Mouse (Mus musculus) c-Kit-positive CD71-positive TER-119-positive erythroid progenitor cells, embryonic 14.5 days (primary cell): ENCODE measurements around the gene Ttc7b.

Experiments used
- DNase-seq: peaks from one replicate; pipeline ENCODE4 v3.0.0-alpha.2; 2013; ENCODE audit warnings: low spot score

Gene Ttc7b

GRCm38 (mm10) chr12:100520077-100520793 is 391 bp downstream of the Ttc7b start:
- DNase-seq = no peak

- DNase-seq = no peak
Observed at GRCm38 (mm10) chr12:100519684-100520076, 946 bp downstream of the Ttc7b start.

- DNase-seq = no peak
Observed at GRCm38 (mm10) chr12:100517371-100517770, 3.3 kb downstream of the Ttc7b start.

GRCm38 (mm10) chr12:100516161-100516838 is 4.3 kb downstream of the Ttc7b start:
- no peak for DNase-seq

GRCm38 (mm10) chr12:100515493-100515892 is 5.1 kb downstream of the Ttc7b start:
- DNase-seq = no peak

- DNase-seq = no peak
Observed at GRCm38 (mm10) chr12:100514611-100515010, 6.0 kb downstream of the Ttc7b start.

- no peak for DNase-seq
Observed at GRCm38 (mm10) chr12:100513131-100513530, 7.5 kb downstream of the Ttc7b start.

- DNase-seq = no peak
Observed at GRCm38 (mm10) chr12:100512641-100513040, 8.0 kb downstream of the Ttc7b start.

- no peak for DNase-seq
Observed at GRCm38 (mm10) chr12:100509615-100510282, 10.9 kb downstream of the Ttc7b start.

- no peak for DNase-seq
Observed at GRCm38 (mm10) chr12:100508668-100509067, 12.0 kb downstream of the Ttc7b start.

GRCm38 (mm10) chr12:100505484-100505883 is 15.1 kb downstream of the Ttc7b start:
- DNase-seq = no peak

- DNase-seq = no peak
Observed at GRCm38 (mm10) chr12:100504585-100504984, 16.0 kb downstream of the Ttc7b start.

- DNase-seq = no peak
Observed at GRCm38 (mm10) chr12:100503659-100504058, 17.0 kb downstream of the Ttc7b start.

GRCm38 (mm10) chr12:100502544-100502943 is 18.1 kb downstream of the Ttc7b start:
- DNase-seq = no peak

- DNase-seq = no peak
Observed at GRCm38 (mm10) chr12:100501261-100501660, 19.4 kb downstream of the Ttc7b start.

GRCm38 (mm10) chr12:100499469-100499868 is 21.2 kb downstream of the Ttc7b start:
- no peak for DNase-seq

GRCm38 (mm10) chr12:100498006-100498405 is 22.6 kb downstream of the Ttc7b start:
- no peak for DNase-seq

- no peak for DNase-seq
Observed at GRCm38 (mm10) chr12:100495083-100495482, 25.5 kb downstream of the Ttc7b start.

- DNase-seq = no peak
Observed at GRCm38 (mm10) chr12:100493211-100493610, 27.4 kb downstream of the Ttc7b start.

GRCm38 (mm10) chr12:100492676-100493075 is 27.9 kb downstream of the Ttc7b start:
- no peak for DNase-seq

- DNase-seq = no peak
Observed at GRCm38 (mm10) chr12:100491967-100492611, 28.5 kb downstream of the Ttc7b start.

- no peak for DNase-seq
Observed at GRCm38 (mm10) chr12:100489799-100490198, 30.8 kb downstream of the Ttc7b start.

- DNase-seq = no peak
Observed at GRCm38 (mm10) chr12:100488368-100488767, 32.3 kb downstream of the Ttc7b start.
